Mouse (Mus musculus) layer of hippocampus, adult 6 months (tissue): Measurements from ENCODE around the gene Srsf3. TPM values are rescaled to one million over a fixed set of nuclear protein-coding genes. Genes with fewer than 3 reads are reported as not detected.

Experiments used
- long read RNA-seq, 2 experiments: library from polyadenylated mRNA; unstranded; transcript quantifications; one replicate each; pipeline ENCODE4 v2.0.0; 2019 to 2020
- polyA plus RNA-seq: library from polyadenylated mRNA; unstranded; fragments of <200 nt; fragmentation: Nextera tagmentation; gene quantifications from 2 replicates; pipeline ENCODE4 v1.2.3, GENCODE M21; 2021

The Srsf3 gene
- 105 and 117 TPM in 2 replicates for polyA plus RNA-seq
- long read RNA-seq, experiment 1, transcript Srsf3-201 (7 exons, 2,594 nt): minor isoform, 5 of 336 reads
- long read RNA-seq, experiment 1, transcript Srsf3-202 (6 exons, 2,618 nt): major isoform, 277 of 336 reads
- long read RNA-seq, experiment 1, partial matches to known transcripts: 38 of 336 reads
- long read RNA-seq, experiment 1, other reads (novel, unspliced or antisense): 16 of 336 reads
- long read RNA-seq, experiment 2, transcript Srsf3-202 (6 exons, 2,618 nt): major isoform, 814 of 878 reads
- long read RNA-seq, experiment 2, transcript Srsf3-201 (7 exons, 2,594 nt): minor isoform, 26 of 878 reads
- long read RNA-seq, experiment 2, partial matches to known transcripts: 7 of 878 reads
- long read RNA-seq, experiment 2, other reads (novel, unspliced or antisense): 28 of 878 reads

DNA sequence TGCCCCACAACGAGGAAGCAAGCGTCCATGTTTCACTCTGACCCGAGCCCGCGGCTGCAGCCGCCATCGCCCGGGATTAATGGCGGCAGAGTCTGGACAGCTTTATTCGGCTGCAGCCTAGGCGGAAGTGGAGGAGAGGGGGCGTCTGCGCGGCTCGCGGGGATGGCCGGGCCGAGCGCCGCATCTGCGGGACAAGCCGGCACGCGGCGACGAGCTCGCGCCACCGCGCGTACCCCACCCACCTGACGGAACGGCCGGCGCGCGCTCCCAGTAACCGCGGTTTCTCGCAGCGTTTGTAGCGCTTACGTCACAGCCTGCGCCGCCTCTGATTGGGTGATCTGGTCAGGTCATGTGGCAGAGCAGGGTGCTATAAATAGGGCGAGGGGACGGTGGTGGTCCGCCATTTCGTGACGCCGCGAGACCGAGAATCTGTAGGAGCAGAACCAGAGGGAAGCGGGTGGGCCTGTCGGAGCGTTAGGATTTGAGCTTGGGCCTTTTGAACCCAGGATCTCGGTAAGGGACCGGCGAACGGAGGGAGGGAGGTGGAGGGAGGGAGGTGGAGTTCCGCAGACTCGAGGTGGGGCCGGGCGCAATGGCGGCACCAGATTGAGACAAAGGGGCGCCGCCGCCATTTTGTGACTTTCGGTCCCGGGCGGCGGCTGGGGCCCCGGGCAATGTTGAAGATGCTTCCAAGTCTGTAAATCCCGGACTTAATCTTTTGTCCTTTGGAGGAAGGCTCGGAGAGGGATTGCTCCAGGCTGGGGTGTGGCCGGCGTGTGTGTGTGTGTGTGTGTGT is at the start of gene Srsf3:
Gene Srsf3, plus strand, starts transcription at position 355 of the 796 bp plus-strand sequence.

GRCm38 (mm10) chr17:29007641-29008325 is 24.6 kb upstream of the Srsf3 start, which contains the start of gene Stk38:
Stk38 (minus strand) TSS chr17:29007995.

DNA sequence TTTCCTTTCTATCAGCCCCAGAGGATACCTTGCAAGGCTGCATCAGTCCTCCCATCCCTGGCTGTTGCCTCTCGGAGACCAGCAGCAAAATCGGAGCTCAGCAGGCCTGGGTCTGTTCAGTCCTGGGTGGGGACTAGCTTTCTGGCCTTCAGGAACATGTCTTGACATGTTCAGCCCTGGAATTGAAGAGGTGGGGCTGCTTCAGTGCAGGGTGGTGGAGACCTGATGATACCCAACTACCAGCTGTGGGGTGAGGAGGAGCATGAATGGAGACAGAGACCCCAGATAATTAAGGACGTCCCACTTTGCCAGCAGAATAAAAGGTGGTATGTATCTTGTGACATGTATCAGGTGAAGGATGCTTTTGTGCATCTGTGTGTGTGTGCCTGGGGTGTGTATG is 58.3 kb downstream of the Srsf3 start, which contains the start of gene Cdkn1a:
Gene Cdkn1a, plus strand, starts transcription at position 201 of the 400 bp plus-strand sequence.

Other genes with a start within 250 kb of the Srsf3 start
- gene Brpf3, start 231.5 kb upstream of the Srsf3 start, polyA plus RNA-seq: 2.6 and 3.2 TPM in 2 replicates
- gene Pnpla1, start 174.2 kb upstream of the Srsf3 start, polyA plus RNA-seq: 0.09 and 0.11 TPM in 2 replicates
- 1.9 and 2.4 TPM in 2 replicates for gene 4930539E08Rik, start 117.3 kb upstream of the Srsf3 start, polyA plus RNA-seq
- 0.14 TPM in 1 of 2 replicates, not detected in the other for gene Pxt1, start 88.8 kb upstream of the Srsf3 start, polyA plus RNA-seq
- 17.1 and 19.8 TPM in 2 replicates for gene Kctd20, start 80.7 kb upstream of the Srsf3 start, polyA plus RNA-seq
- 10.5 and 10.7 TPM in 2 replicates for gene Stk38, start 24.6 kb upstream of the Srsf3 start, polyA plus RNA-seq
- 14.5 and 14.7 TPM in 2 replicates for gene Cdkn1a, start 58.3 kb downstream of the Srsf3 start, polyA plus RNA-seq
- gene Rab44, start 81.5 kb downstream of the Srsf3 start, polyA plus RNA-seq: not detected in 2 replicates
- 17.1 and 20.6 TPM in 2 replicates for gene Cpne5, start 205.5 kb downstream of the Srsf3 start, polyA plus RNA-seq
- gene Ppil1, start 231.6 kb downstream of the Srsf3 start, polyA plus RNA-seq: 32.8 and 35.7 TPM in 2 replicates
- gene BC004004, start 236.2 kb downstream of the Srsf3 start, polyA plus RNA-seq: 137 and 150 TPM in 2 replicates